Mouse (Mus musculus) kidney, adult 9 months (tissue): ENCODE data around the gene Cda.

Experiments used
- DNase-seq: peaks from one replicate; pipeline ENCODE4 v3.0.0; 2022

The Cda gene

GRCm38 (mm10) chr4:138367641-138368497, at the start of gene Cda:
Gene Cda, minus strand, starts transcription at chr4:138367992.
- DNase-seq = peak; percentile 96

GRCm38 (mm10) chr4:138416414-138416813, 48.6 kb upstream of the Cda start:
- no peak for DNase-seq

- no peak for DNase-seq
Observed at GRCm38 (mm10) chr4:138415991-138416390, 48.2 kb upstream of the Cda start.

- no peak for DNase-seq
Observed at GRCm38 (mm10) chr4:138414725-138415124, 46.9 kb upstream of the Cda start.

- no peak for DNase-seq
Observed at GRCm38 (mm10) chr4:138411504-138412121, 43.8 kb upstream of the Cda start.

GRCm38 (mm10) chr4:138411011-138411410, 43.2 kb upstream of the Cda start:
- DNase-seq = no peak

- peak; percentile 42 for DNase-seq
Observed at GRCm38 (mm10) chr4:138407479-138408194, 39.8 kb upstream of the Cda start.

- DNase-seq = peak; percentile 65
Observed at GRCm38 (mm10) chr4:138404806-138405205, 37.0 kb upstream of the Cda start.

GRCm38 (mm10) chr4:138396711-138397110, 28.9 kb upstream of the Cda start:
- DNase-seq = no peak

- DNase-seq = no peak
Observed at GRCm38 (mm10) chr4:138395971-138396645, 28.3 kb upstream of the Cda start, which contains the start of gene Fam43b. Gene Fam43b, minus strand, starts transcription at chr4:138396528.

GRCm38 (mm10) chr4:138395087-138395970, 27.5 kb upstream of the Cda start:
- DNase-seq = no peak

GRCm38 (mm10) chr4:138393703-138394102, 25.9 kb upstream of the Cda start:
- DNase-seq = no peak

- DNase-seq = no peak
Observed at GRCm38 (mm10) chr4:138383789-138384188, 16.0 kb upstream of the Cda start.

GRCm38 (mm10) chr4:138382462-138382861, 14.7 kb upstream of the Cda start:
- no peak for DNase-seq

- no peak for DNase-seq
Observed at GRCm38 (mm10) chr4:138380132-138380689, 12.4 kb upstream of the Cda start.

GRCm38 (mm10) chr4:138379091-138379840, 11.5 kb upstream of the Cda start:
- peak; percentile 92 for DNase-seq

GRCm38 (mm10) chr4:138377526-138377925, 9.7 kb upstream of the Cda start:
- DNase-seq = peak; percentile 86

GRCm38 (mm10) chr4:138375117-138375516, 7.3 kb upstream of the Cda start:
- no peak for DNase-seq

GRCm38 (mm10) chr4:138370996-138371516, 3.3 kb upstream of the Cda start:
- DNase-seq = no peak

- DNase-seq = no peak
Observed at GRCm38 (mm10) chr4:138368498-138369260, 887 bp upstream of the Cda start.
